Mouse (Mus musculus) midbrain, embryonic 11.5 days (tissue): ENCODE results near the gene Dnajc25. TPM values are rescaled to one million over a fixed set of nuclear protein-coding genes. Genes with fewer than 3 reads are reported as not detected.

ENCODE experiments used
- ATAC-seq: fragments of 200-750 bp; cut with Nextera tagmentation; 2 replicates; pipeline ENCODE4 v1.8.0; 2017; ENCODE audit warnings: moderate TSS enrichment, moderate library complexity; ENCODE audit not compliant: low FRiP score
- DNase-seq: peaks from one replicate; pipeline ENCODE4 v3.0.0; 2015; ENCODE audit warnings: low spot score; ENCODE audit errors: missing footprints
- H3K27ac ChIP-seq: fragments of 300-500 bp; sonication (generic); 2 replicates; pipeline ENCODE4 v1.5.1; 2014; ENCODE audit warnings: low read depth, low read length
- H3K27me3 ChIP-seq: fragments of 300-500 bp; sonication (generic); 2 replicates; pipeline ENCODE4 v1.6.1; 2014; ENCODE audit warnings: mild to moderate bottlenecking, low read length, moderate library complexity, mixed read lengths; ENCODE audit not compliant: control insufficient read depth, insufficient read depth
- H3K36me3 ChIP-seq: fragments of 300-500 bp; sonication (generic); 2 replicates; pipeline ENCODE4 v1.6.1; 2014; ENCODE audit warnings: mild to moderate bottlenecking, low read length, moderate library complexity, mixed read lengths; ENCODE audit not compliant: control insufficient read depth, insufficient read depth
- H3K4me1 ChIP-seq: fragments of 300-500 bp; sonication (generic); 2 replicates; pipeline ENCODE4 v1.6.1; 2014; ENCODE audit warnings: low read length; ENCODE audit not compliant: control insufficient read depth, insufficient read depth
- H3K4me2 ChIP-seq: fragments of 300-500 bp; sonication (generic); 2 replicates; pipeline ENCODE4 v1.6.1; 2014; ENCODE audit warnings: mild to moderate bottlenecking, moderate library complexity
- H3K4me3 ChIP-seq: fragments of 300-500 bp; sonication (generic); 2 replicates; pipeline ENCODE4 v1.5.1; 2014; ENCODE audit warnings: low read depth, low read length
- H3K9ac ChIP-seq: fragments of 300-500 bp; sonication (generic); 2 replicates; pipeline ENCODE4 v1.6.1; 2014; ENCODE audit warnings: low read length
- H3K9me3 ChIP-seq: fragments of 300-500 bp; sonication (generic); 2 replicates; pipeline ENCODE4 v1.6.1; 2016; ENCODE audit warnings: low read length; ENCODE audit not compliant: control insufficient read depth
- WGBS: fragments of 180-500 bp; shearing (Covaris S2); extraction: QIAGEN DNeasy Blood & Tissue Kit; methylation state at CpG from one replicate; pipeline ENCODE4 v1.1.7; 2014; 5-methylcytosine and 5-hydroxymethylcytosine counted together
- polyA plus RNA-seq: library from polyadenylated mRNA; unstranded; fragments of >200 nt; fragmentation: Nextera tagmentation; extraction: Ambion mirVana; gene quantifications from 2 replicates; pipeline ENCODE4 v1.2.1, GENCODE M21; 2014

Gene Dnajc25
- polyA plus RNA-seq, 1 experiment from 2014 or later = 5.5 TPM

DNA sequence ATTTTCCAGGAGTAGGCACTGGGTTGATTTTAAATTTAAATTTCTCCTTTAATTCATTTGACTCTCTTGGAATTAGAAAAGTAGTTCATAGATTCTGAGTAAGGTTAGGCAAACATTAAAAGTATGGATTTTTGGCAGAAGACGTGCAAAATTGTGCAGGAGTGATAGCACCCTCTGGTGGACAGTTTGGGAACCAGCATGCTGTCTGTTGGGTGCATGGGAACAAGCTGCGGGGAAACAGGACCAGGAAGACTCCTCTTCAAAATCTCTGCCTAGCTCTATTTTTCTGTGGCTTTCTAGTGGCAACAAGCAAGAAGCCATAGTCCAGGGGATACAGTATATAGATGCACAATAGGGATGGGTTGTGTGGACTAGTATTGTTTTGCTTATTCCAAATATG lies 4.8 kb downstream of the Dnajc25 start:
- Histone ChIP-seq H3K36me3 (no peaks in the 10 kb centered on the region), H3K4me2 (no peak overlapping the region), H3K27me3 (no peaks in the 10 kb centered on the region; the same call in 1 of the 2 replicates), H3K4me3 (no peak overlapping the region), H3K9me3 (no peaks in the 10 kb centered on the region), H3K27ac (no peak overlapping the region), H3K4me1 (peaks cover 10% of the 10 kb centered on the region), H3K9ac (no peak overlapping the region)
- ATAC-seq (no peak), DNase-seq (peak; percentile 91)
- WGBS = 18% methylated on average over 2 of the region's 2 CpGs

DNA sequence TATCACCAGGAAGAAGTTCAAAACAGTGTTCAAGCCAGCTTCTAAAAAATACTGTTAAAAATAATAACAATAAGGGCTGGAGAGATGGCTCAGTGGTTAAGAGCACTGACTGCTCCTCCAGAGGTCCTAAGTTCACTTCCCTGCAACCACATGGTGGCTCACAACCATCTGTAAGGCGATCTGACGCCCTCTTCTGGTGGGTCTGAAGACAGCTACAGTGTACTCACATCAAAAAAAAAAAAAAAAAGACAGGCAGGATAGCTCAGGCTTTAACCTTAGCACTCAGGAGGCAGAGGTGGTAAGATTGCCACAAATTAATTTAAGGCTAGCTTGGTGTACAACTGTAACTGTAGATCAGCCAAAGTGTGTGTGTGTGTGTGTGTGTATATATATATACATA lies 5.8 kb downstream of the Dnajc25 start:
- Histone ChIP-seq H3K9ac (no peak overlapping the region), H3K27ac (no peak overlapping the region), H3K4me2 (no peak overlapping the region), H3K4me3 (no peak overlapping the region), H3K27me3 (no peaks in the 10 kb centered on the region; the same call in 1 of the 2 replicates), H3K36me3 (no peaks in the 10 kb centered on the region), H3K4me1 (peaks cover 10% of the 10 kb centered on the region), H3K9me3 (no peaks in the 10 kb centered on the region)
- DNase-seq = no peak
- 3% methylated on average over 2 of the region's 2 CpGs for WGBS
- no peak for ATAC-seq

DNA sequence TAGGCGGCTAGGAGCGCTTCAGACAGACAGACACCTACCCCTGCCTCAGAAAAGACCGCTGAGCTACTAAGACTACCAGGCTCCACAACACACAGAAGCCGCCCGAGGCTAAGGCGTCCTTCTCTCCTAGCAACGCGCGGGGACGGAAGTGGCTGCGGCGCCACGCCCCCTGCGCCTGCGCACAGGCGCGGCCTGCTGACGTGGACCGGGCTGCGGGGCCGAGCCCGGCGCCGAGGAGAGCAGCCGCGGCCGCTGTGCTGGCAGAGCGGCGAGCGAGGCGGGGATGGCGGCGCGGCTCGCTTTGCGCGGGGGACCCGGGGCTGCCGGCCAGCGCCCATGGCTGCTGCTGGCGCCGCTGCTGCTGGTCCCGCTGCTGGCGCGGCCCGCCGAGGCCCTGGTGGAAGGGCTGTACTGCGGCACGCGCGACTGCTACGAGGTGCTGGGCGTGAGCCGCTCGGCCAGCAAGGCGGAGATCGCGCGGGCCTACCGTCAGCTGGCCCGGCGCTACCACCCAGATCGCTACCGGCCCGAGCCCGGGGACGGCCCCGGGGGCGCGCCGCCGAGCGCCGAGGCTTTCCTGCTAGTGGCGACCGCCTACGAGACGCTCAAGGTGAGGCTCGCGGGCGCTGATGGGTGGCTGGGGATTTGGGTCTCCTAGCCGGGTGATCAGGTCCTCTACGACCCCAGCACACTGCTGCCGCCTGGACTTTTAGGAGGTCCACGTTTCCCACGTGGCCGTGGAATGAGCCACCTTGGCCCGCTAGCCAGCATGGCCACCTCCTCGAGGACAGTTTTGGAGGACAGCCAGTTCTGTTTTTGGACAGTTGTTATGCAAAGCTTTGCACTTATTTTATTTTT lies 8.3 kb downstream of the Dnajc25 start, which contains the start of gene Gm20503:
Gene Gm20503 (plus strand): TSS at position 263 of the 858 bp plus-strand sequence.
- DNase-seq (peak; percentile 99), ATAC-seq (peak; percentile 99)
- Histone ChIP-seq H3K4me2 (peak within 1 kb of the TSS; percentile 78), H3K4me3 (peak within 1 kb of the TSS; percentile 87), H3K4me1 (peaks cover 10% of the 10 kb centered on the region), H3K9ac (peak within 1 kb of the TSS; percentile 92), H3K27me3 (no peaks in the 10 kb centered on the region; the same call in 1 of the 2 replicates), H3K9me3 (no peaks in the 10 kb centered on the region), H3K27ac (peak within 1 kb of the TSS; percentile 69), H3K36me3 (no peaks in the 10 kb centered on the region)
- under 1% methylated on average over 82 of the region's 89 CpGs for WGBS

DNA sequence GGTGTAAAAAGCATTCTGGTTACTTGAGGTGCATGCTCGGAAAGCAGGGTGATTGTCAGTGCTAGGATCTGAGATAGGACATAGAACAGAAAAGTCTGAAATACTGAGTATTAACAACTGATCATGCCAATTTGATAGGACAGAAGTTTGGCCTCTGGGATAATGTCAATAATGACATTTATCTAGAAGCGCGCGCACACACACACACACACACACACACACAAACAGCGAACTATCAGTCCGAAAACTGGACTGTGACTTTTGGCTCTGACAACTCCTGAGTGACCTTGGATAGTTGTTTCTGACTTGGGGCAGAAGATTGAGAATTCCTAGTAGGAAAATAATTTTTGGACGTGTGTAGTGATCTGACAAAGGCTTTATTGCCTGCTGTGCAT lies 8.9 kb downstream of the Dnajc25 start:
- peak overlapping the region; percentile 87 for H3K4me3 ChIP-seq
- no peaks in the 10 kb centered on the region for H3K36me3 ChIP-seq
- H3K4me2 ChIP-seq = peak overlapping the region; percentile 78
- H3K27ac ChIP-seq = no peak overlapping the region
- H3K9ac ChIP-seq = peak overlapping the region; percentile 92
- no peak for DNase-seq
- no peak for ATAC-seq
- no peaks in the 10 kb centered on the region for H3K9me3 ChIP-seq
- 38% methylated on average over 7 of the region's 7 CpGs for WGBS
- no peaks in the 10 kb centered on the region; the same call in 1 of the 2 replicates for H3K27me3 ChIP-seq
- peaks cover 10% of the 10 kb centered on the region for H3K4me1 ChIP-seq

DNA sequence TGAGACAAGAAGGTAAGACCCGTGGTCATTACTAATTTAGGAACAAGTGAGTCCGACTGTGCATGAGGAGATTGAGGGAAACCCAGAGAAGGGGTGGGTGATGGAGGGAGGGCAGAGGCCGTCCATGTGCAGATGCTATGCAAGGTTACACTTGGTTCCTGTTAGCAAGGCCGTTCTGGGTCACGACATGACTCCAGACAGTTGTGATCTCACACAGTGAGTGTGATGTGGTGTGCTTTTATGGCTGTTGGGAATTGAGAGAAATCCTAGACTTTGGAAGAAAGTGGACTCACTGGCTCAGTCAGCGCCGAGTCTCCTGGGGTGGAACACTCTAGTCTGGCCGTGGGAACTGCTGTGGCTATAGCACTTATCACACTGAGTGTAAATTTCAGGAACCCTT lies 11.3 kb downstream of the Dnajc25 start:
- Histone ChIP-seq H3K27me3 (no peaks in the 10 kb centered on the region; the same call in 1 of the 2 replicates), H3K9me3 (no peaks in the 10 kb centered on the region), H3K4me1 (peaks cover 10% of the 10 kb centered on the region), H3K4me2 (no peak overlapping the region), H3K36me3 (no peaks in the 10 kb centered on the region), H3K4me3 (no peak overlapping the region), H3K27ac (no peak overlapping the region), H3K9ac (no peak overlapping the region)
- ATAC-seq = no peak
- no peak for DNase-seq
- 61% methylated on average over 8 of the region's 8 CpGs for WGBS

DNA sequence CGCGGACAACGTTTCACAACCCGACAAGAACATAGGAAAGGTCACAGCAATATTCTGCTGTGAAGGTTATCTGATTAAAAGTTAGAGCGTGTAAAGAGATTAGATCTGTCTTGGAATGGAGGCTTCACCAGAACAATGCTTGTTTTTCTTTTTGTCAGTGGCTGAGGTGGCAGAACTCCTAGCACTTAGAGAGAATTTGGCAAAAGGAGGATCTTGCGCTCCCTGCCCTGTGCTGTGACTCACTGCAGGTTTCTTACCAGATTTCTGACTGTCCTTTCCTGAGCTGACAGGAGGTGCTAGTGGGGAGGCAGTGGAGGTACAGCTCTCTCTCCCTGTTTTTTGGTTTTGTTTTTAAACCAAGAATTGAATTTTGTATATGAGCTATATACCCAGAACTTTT lies 12.2 kb downstream of the Dnajc25 start:
- Histone ChIP-seq H3K36me3 (no peaks in the 10 kb centered on the region), H3K9ac (no peak overlapping the region), H3K9me3 (no peaks in the 10 kb centered on the region), H3K4me3 (no peak overlapping the region), H3K27ac (no peak overlapping the region), H3K27me3 (no peaks in the 10 kb centered on the region; the same call in 1 of the 2 replicates), H3K4me2 (no peak overlapping the region), H3K4me1 (peaks cover 10% of the 10 kb centered on the region)
- DNase-seq = no peak
- WGBS = 46% methylated on average over 6 of the region's 6 CpGs
- ATAC-seq = no peak

DNA sequence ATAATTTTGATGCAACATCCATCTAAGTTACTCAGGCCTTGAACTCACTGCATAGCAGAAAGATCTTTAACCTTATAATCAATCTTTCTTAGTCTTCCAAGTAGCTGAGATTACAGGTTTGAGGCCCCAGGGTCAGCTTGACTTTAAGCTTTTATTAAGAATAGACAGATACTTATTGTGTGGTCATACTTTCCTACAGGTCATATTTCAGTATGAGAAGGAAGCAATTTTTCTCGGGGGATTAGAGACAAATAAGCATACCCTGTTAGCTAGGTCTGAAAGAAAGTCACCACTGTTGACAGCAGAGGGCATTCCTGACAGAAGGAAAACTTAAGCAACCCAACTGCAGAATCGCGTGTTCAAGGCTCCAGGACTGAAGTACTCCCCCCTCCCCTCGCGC lies 13.1 kb downstream of the Dnajc25 start:
- H3K4me3 ChIP-seq = no peak overlapping the region
- peaks cover 10% of the 10 kb centered on the region for H3K4me1 ChIP-seq
- ATAC-seq (no peak), DNase-seq (no peak)
- no peak overlapping the region for H3K9ac ChIP-seq
- no peak overlapping the region for H3K27ac ChIP-seq
- no peak overlapping the region for H3K4me2 ChIP-seq
- H3K36me3 ChIP-seq = no peaks in the 10 kb centered on the region
- H3K27me3 ChIP-seq = no peaks in the 10 kb centered on the region; the same call in 1 of the 2 replicates
- WGBS = 85% methylated on average over 5 of the region's 5 CpGs
- no peaks in the 10 kb centered on the region for H3K9me3 ChIP-seq

DNA sequence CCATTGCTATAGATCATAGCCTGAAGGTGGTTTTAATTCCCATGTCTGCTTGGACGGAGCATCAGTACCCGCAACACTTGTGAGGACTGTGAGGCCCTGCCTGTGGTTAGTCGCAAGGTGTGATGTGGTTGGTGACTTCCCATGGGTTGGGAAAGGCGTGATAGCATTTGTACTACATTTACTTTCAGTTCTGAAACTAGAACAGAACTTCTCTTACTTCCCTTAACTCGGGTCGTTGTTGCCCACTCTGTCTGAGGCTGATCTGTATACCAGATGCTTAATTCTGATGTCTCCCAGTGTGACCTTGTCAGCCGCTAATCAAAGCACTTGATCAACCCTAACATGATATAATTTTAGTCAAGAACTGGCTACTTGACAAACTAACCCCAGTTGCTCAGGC lies 14.3 kb downstream of the Dnajc25 start:
- Histone ChIP-seq H3K36me3 (no peaks in the 10 kb centered on the region), H3K27me3 (no peaks in the 10 kb centered on the region), H3K9ac (no peak overlapping the region), H3K4me1 (peaks cover 4% of the 10 kb centered on the region; the same call in 1 of the 2 replicates), H3K27ac (no peak overlapping the region), H3K9me3 (no peaks in the 10 kb centered on the region), H3K4me3 (no peak overlapping the region), H3K4me2 (no peak overlapping the region)
- no peak for ATAC-seq
- 92% methylated on average over 7 of the region's 7 CpGs for WGBS
- no peak for DNase-seq

DNA sequence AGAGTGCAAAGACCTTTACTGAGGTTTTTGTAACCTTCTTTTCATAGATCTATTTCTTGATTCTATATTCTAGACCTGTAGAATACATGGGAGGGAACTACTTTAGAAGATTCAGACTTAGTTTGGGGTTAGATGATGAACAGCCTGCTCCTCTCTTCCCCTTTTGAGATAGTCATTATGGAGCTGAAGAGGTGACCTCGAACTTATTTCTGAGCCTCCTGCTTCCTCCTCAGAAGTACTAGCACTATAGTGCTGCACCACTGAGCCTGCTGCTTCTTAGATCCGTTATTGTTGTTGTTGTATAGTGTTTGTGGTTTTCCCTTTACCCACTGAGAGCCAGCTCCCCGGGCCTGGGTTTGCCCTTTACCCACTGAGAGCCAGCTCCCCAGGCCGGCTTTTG lies 14.8 kb downstream of the Dnajc25 start:
- DNase-seq = no peak

More for the DNA sequence above, 14.8 kb downstream of the Dnajc25 start:
- no peak overlapping the region for H3K4me2 ChIP-seq
- H3K27me3 ChIP-seq = no peaks in the 10 kb centered on the region
- ATAC-seq = no peak
- no peaks in the 10 kb centered on the region for H3K9me3 ChIP-seq
- H3K27ac ChIP-seq = no peak overlapping the region
- no peaks in the 10 kb centered on the region for H3K36me3 ChIP-seq
- WGBS = 70% methylated on average over 4 of the region's 4 CpGs
- H3K9ac ChIP-seq = no peak overlapping the region
- H3K4me3 ChIP-seq = no peak overlapping the region
- peaks cover under 1% of the 10 kb centered on the region; the same call in 1 of the 2 replicates for H3K4me1 ChIP-seq
